Mouse (Mus musculus): Measurements from ENCODE around the gene Fam136a.
"Not testable (repeated sequence)": the region's sequence is repeated elsewhere in the genome, so short reads cannot be mapped to it uniquely, and the experiment has no call there.

The Fam136a gene

GRCm38 (mm10) chr6:86366125-86366852 is 843 bp downstream of the Fam136a start:
- DNase-seq (ENCODE audit: low read depth, low spot score) = no peak

DNA sequence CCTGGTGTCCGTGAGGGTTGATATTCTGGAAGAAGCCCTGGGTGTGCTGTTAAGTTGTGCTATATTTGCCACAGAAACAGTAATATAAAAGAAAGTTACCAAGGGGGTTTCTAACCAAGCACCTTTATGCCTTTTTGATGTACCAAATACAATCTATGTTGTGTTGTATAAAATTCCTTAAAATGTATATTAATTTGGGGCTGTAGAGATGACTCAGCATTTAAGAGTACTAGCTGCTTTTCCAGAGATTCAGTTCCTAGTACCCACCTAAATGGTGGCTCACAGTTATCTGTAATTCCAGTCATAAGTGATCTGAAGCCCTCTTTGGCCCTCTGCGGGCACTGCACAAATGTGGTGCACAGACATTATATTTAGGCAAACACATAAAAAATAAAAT is 1.4 kb downstream of the Fam136a start:
- no peak for DNase-seq (ENCODE audit: low read depth, low spot score)

GRCm38 (mm10) chr6:86368479-86368878 is 3.0 kb downstream of the Fam136a start:
- no peak for DNase-seq (ENCODE audit: low read depth, low spot score)

- DNase-seq (ENCODE audit: low read depth, low spot score) = peak; percentile 72
Measured at GRCm38 (mm10) chr6:86370093-86370713, 4.8 kb downstream of the Fam136a start.

GRCm38 (mm10) chr6:86370764-86371339 is 5.4 kb downstream of the Fam136a start, which contains the start of gene Snrpg:
Gene Snrpg (plus strand): TSS chr6:86371304.
- DNase-seq (ENCODE audit: low read depth, low spot score) = no peak

DNA sequence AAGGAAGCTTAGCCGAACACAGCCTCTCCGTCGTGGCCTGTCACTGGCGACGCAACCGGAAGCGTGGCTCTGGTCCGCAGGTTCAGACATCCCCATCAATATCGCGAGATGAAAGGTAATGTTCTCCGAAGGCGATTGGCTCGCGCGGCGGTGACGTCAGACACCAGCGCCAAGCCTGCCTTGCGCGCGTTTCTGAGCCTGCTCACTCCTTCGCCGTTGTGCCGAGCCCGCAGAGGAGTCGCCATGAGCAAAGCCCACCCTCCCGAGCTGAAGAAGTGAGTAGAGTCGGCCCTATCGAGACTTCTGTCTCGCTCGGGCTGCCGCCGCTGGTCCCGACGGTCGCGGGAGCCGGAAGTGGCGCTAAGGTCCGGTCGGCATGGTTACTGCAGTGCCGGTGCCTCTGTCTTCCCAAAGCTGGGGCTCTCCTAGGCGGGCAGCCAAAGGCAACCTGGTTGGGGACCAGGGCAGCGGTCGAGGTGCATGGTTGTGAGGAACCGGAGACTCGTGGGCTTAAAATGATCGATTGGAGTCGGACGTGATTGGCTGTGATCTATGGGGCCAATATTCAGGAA is 6.0 kb downstream of the Fam136a start:
- peak; percentile 97 for DNase-seq (ENCODE audit: low read depth, low spot score)

GRCm38 (mm10) chr6:86371950-86372516 is 6.6 kb downstream of the Fam136a start:
- DNase-seq (ENCODE audit: low read depth, low spot score) = peak; percentile 18

DNA sequence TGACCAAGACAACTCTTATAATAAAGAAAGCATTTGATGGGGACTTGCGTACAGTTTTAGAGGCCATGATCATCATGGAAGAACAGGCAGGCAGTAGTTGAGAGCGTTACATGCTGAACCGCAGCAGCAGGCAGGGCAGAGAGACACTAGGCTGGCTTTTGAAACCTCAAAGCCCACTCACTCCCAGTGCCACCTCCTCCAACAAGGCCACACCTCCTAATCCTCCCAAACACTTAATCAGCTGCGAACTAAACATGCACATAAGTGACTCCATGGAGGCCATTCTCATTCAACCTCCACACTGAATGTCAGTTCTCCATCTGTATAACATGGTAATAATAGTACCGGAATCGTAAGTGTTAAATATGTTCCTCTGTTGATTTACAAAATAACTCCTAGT is 8.1 kb downstream of the Fam136a start:
- DNase-seq (ENCODE audit: low read depth, low spot score) = no peak

GRCm38 (mm10) chr6:86378341-86378740 is 12.9 kb downstream of the Fam136a start:
- no peak for DNase-seq (ENCODE audit: low read depth, low spot score)

DNA sequence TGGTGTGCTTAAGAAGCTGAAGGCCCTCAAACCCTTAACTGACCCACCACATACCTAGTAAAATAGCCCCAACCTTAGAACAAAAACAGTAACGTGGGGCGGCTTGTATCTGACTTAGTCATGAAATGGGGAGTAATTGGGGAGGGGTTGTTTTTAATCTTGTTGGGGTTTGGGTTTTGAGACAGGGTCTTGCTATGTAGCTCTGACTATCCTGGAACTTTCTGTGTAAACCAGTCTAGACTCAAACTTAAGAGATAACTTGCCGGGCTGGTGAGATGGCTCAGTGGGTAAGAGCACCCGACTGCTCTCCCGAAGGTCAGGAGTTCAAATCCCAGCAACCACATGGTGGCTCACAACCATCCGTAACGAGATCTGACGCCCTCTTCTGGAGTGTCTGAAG is 14.7 kb downstream of the Fam136a start:
- not testable (repeated sequence) for DNase-seq (ENCODE audit: low read depth, low spot score)

GRCm38 (mm10) chr6:86382551-86382950 is 17.1 kb downstream of the Fam136a start:
- DNase-seq (ENCODE audit: low read depth, low spot score) = no peak

DNA sequence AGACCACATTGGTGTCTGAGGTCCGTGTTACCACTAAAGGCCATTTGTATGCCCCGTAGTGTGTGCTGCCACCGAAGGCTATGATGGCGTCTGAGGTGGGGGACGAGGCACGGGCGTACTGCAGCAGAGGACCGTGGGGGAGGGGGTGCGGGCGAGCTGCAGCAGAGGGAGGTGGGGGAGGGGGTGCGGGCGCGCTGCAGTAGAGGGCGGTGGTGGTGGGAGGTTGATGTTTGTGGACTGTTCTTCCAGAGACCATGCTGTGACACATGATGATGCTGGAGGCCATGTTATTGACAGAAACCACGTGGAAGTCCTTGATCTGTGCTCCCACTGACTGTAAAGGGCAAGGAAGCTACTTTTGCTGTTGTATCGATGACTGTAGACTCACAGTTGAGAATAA is 17.9 kb downstream of the Fam136a start:
- DNase-seq (ENCODE audit: low read depth, low spot score) = no peak

DNA sequence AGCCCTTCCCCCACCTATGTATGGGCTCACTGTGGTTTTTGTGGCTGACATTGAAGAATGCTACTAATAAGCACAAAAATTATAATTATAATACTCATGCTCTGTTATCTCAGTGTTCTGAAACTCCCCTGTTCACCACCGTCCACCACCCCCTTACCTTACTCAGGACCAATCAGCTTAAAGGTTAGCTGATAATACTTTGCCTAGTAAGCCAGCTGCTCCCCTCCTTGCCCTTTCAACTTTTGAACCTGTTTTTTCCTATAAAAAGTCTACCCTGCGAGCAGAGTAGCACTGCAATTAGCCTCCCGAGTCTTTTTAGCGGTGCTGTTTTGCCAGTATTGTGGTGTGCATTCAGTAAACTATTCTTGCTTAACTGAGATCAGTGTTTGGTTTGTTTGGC is 19.2 kb downstream of the Fam136a start:
- DNase-seq (ENCODE audit: low read depth, low spot score) = no peak

DNA sequence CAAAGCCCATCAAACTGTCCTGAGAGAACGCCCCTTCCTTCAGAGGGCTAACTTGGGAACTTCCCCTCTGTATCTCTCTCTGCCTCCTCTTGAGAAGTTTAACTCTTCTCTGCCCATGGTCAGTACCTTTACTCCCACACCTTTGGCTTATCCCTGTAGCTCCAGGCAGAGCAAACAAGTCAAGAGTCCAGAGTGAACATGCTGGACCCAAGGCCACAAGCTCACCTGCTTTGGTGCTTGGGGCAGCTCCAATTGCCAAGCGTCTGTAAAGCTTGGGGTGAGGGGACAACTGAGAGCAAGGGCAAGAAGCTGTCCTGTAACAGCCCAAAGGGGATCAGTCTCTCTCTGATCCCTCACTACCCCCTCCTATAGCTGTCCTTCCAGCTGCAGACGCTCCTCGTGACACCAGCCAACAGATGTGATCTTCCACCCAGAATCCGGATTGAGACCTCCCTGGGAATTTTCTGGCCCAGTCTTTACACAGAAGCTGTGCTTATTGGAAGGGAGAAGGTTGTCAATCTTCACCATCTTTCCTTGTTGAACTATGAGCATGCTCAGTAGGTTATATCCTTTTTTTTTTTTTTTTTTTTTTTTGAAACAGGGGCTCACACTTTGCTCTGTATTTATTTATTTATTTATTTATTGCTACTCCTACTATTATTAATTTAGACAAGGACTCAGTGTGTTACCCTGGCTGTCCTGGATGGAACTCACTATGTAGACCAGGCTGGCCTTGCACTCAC is 20.1 kb downstream of the Fam136a start:
- DNase-seq (ENCODE audit: low read depth, low spot score) = no peak

- DNase-seq (ENCODE audit: low read depth, low spot score) = no peak
Measured at GRCm38 (mm10) chr6:86387313-86387712, 21.9 kb downstream of the Fam136a start.

DNA sequence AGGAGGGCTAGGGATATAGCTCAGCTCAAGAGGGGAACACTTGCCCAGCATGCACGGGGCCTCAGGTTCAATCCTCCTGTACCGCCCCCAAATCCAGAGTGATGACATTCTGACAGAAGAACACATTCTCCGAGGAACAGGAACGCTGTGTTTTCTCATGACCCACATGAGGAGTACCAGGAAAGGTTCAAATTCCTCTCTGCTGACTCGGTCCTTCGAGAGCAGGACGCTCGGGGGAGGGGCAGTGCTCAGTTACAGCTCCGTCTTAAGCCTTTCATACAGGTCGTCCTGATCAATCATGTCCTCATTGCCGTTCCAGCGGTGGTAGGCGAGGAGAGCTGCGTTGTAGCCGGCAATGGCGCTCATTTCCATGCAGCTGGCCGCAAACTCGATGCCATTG is 23.0 kb downstream of the Fam136a start:
- DNase-seq (ENCODE audit: low read depth, low spot score) = no peak

DNA sequence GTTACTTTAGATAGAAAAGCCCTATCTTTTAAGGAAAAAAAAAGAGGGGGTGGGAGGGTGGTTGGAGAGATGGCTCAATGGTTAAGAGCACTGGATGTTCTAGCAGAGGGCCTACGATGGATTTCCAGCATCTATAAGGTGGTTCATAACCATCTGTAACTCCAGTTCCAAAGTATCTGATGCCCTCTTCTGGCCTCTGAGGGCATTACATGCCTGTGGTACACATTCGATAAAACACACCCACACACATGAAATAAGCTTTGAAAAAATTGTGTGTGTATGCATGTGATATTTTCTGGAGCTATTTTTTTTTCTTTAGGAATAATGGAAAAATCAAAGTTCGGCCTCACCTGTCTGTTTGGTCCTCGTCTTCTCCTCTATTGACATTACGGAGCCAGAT is 25.9 kb downstream of the Fam136a start:
- peak; percentile 50 for DNase-seq (ENCODE audit: low read depth, low spot score)

DNA sequence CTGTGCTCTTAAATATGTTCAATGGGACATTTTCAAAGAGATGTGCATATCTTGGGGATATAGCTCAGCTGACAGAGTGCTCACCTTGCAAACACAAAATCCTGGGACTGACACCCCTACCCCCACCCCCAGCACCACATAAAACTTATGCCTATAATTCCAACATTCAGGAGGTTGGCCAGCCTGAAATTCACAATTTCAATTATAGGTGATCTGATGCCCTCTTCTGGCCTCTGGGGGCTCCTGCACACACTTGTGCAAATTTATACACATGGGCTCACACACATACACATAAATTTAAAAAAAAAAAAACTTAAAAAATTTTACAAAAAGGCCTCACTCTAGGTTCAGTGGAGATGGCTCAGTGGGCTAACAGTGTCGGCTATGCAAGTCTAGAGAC is 27.7 kb downstream of the Fam136a start:
- DNase-seq (ENCODE audit: low read depth, low spot score) = no peak

GRCm38 (mm10) chr6:86394078-86394720 is 28.8 kb downstream of the Fam136a start:
- no peak for DNase-seq (ENCODE audit: low read depth, low spot score)

DNA sequence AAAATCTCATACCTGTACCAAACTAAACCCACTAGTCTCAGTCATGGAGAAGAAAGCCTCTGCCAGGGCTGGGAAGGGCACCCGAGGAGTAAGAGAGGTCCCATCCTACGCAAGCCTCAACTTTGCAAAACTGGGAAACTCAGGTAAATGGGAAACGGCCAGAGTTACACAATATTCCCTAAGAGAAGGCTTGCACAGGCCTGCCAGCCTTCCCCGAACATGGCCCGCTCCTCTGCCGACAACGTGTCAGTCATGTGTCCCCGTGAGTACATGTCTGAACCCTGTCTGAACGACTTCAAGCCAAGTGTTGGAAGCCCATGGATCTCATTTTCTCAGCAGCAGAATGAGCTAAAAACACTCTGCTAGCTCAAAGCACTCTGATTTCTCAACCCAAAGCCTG is 29.6 kb downstream of the Fam136a start:
- no peak for DNase-seq (ENCODE audit: low read depth, low spot score)

DNA sequence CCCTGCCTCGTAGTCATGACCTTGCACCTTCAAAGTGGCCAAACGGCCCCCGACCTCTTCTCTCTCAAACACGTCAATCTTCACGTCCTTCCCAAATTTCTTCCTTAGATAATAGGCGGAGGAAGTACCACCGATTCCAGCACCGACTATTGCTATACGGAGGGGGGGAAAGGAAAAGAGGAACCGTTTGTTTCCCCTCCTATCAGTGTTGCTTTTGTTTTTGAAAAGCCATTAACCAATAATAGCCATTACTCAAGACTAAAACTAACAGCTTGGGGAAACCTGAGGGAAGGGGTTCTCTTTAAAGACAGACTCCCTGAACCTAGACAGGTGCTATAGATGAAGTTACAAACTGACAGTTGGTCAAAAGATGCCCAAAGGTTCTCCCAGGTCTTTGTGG is 30.5 kb downstream of the Fam136a start:
- no peak for DNase-seq (ENCODE audit: low read depth, low spot score)
